Mouse (Mus musculus) embryonic facial prominence, embryonic 10.5 days (tissue): ENCODE measurements at regions not wholly inside any gene's neighbourhood (a gene's known extent, or its start where the extent isn't known, plus 50 kb on each side); places are given as distances from the start of the nearest gene placed in this dataset.
"Not testable (repeated sequence)": the region's sequence is repeated elsewhere in the genome, so short reads cannot be mapped to it uniquely, and the experiment has no call there.

Experiments
- DNase-seq: peaks from one replicate; pipeline ENCODE4 v3.0.0-alpha.2; 2017; ENCODE audit warnings: low spot score
- H3K27ac ChIP-seq: fragments of 300-500 bp; sonication (generic); replicated peaks from 2 replicates; pipeline ENCODE4 v1.5.1; 2016; ENCODE audit warnings: mild to moderate bottlenecking
- H3K27me3 ChIP-seq: fragments of 300-500 bp; sonication (generic); replicated peaks from 2 replicates; pipeline ENCODE4 v1.6.1; 2016; ENCODE audit warnings: low read depth, mild to moderate bottlenecking; ENCODE audit not compliant: poor library complexity, severe bottlenecking
- H3K36me3 ChIP-seq: fragments of 300-500 bp; sonication (generic); replicated peaks from 2 replicates; pipeline ENCODE4 v1.6.1; 2016; ENCODE audit warnings: mild to moderate bottlenecking, moderate library complexity
- H3K4me1 ChIP-seq: fragments of 300-500 bp; sonication (generic); 2 replicates; pipeline ENCODE4 v1.6.1; 2016
- H3K4me3 ChIP-seq: fragments of 300-500 bp; sonication (generic); 2 replicates; pipeline ENCODE4 v1.5.1; 2016; ENCODE audit warnings: mild to moderate bottlenecking, moderate library complexity
- H3K9me3 ChIP-seq: fragments of 300-500 bp; sonication (generic); 2 replicates; pipeline ENCODE4 v1.6.1; 2016; ENCODE audit warnings: mild to moderate bottlenecking
- WGBS: fragments of 180-500 bp; shearing (Covaris S2); methylation state at CpG from one replicate; pipeline ENCODE4 v1.1.7; 2016; 5-methylcytosine and 5-hydroxymethylcytosine counted together

- 87% methylated on average over 5 of the region's 5 CpGs for WGBS
- not testable (repeated sequence) for H3K36me3 ChIP-seq, H3K9me3 ChIP-seq, H3K27ac ChIP-seq, H3K4me1 ChIP-seq, H3K4me3 ChIP-seq, H3K27me3 ChIP-seq, DNase-seq
Observed at GRCm38 (mm10) chr14:53363995-53364394, 868.4 kb upstream of the Olfr1507 start.

- not testable (repeated sequence) for H3K36me3 ChIP-seq
- WGBS: 77% methylated on average over 2 of the region's 2 CpGs
Observed at GRCm38 (mm10) chr14:53362054-53362453, 866.5 kb upstream of the Olfr1507 start.

GRCm38 (mm10) chr14:53357498-53357897 lies 861.9 kb upstream of the Olfr1507 start:
- WGBS: 94% methylated on average over 1 of the region's 2 CpGs
- H3K9me3 ChIP-seq, DNase-seq, H3K4me3 ChIP-seq, H3K4me1 ChIP-seq, H3K27me3 ChIP-seq, H3K27ac ChIP-seq, H3K36me3 ChIP-seq: not testable (repeated sequence)

More at GRCm38 (mm10) chr14:53362054-53362453, 866.5 kb upstream of the Olfr1507 start:
- H3K4me3 ChIP-seq, H3K27me3 ChIP-seq, H3K9me3 ChIP-seq, H3K27ac ChIP-seq, H3K4me1 ChIP-seq, DNase-seq: not testable (repeated sequence)

GRCm38 (mm10) chr14:53356783-53357182 lies 861.2 kb upstream of the Olfr1507 start:
- not testable (repeated sequence) for DNase-seq, H3K36me3 ChIP-seq, H3K9me3 ChIP-seq, H3K27ac ChIP-seq, H3K27me3 ChIP-seq, H3K4me3 ChIP-seq, H3K4me1 ChIP-seq
- no CpG with 5 or more reads among the region's 1 CpGs for WGBS

GRCm38 (mm10) chr14:53351457-53351856 lies 855.9 kb upstream of the Olfr1507 start:
- H3K4me1 ChIP-seq, DNase-seq, H3K9me3 ChIP-seq, H3K4me3 ChIP-seq, H3K27me3 ChIP-seq, H3K36me3 ChIP-seq, H3K27ac ChIP-seq: not testable (repeated sequence)
- 88% methylated on average over 3 of the region's 3 CpGs for WGBS

GRCm38 (mm10) chr14:53350780-53351179 lies 855.2 kb upstream of the Olfr1507 start:
- 87% methylated on average over 1 of the region's 1 CpGs for WGBS
- not testable (repeated sequence) for H3K27ac ChIP-seq, DNase-seq, H3K36me3 ChIP-seq, H3K4me1 ChIP-seq, H3K4me3 ChIP-seq, H3K9me3 ChIP-seq, H3K27me3 ChIP-seq

- not testable (repeated sequence) for H3K9me3 ChIP-seq, DNase-seq, H3K27ac ChIP-seq, H3K36me3 ChIP-seq, H3K27me3 ChIP-seq, H3K4me1 ChIP-seq, H3K4me3 ChIP-seq
Observed at GRCm38 (mm10) chr14:53349111-53349510, 853.6 kb upstream of the Olfr1507 start.

- H3K4me1 ChIP-seq, H3K9me3 ChIP-seq, DNase-seq, H3K27me3 ChIP-seq, H3K27ac ChIP-seq, H3K4me3 ChIP-seq, H3K36me3 ChIP-seq: not testable (repeated sequence)
- 37% methylated on average over 2 of the region's 2 CpGs for WGBS
Observed at GRCm38 (mm10) chr14:53345568-53345967, 850.0 kb upstream of the Olfr1507 start.

- not testable (repeated sequence) for H3K27ac ChIP-seq, H3K36me3 ChIP-seq, H3K9me3 ChIP-seq, H3K4me1 ChIP-seq, DNase-seq, H3K4me3 ChIP-seq, H3K27me3 ChIP-seq
- 82% methylated on average over 5 of the region's 5 CpGs for WGBS
Observed at GRCm38 (mm10) chr14:53343849-53344248, 848.3 kb upstream of the Olfr1507 start.

- H3K4me1 ChIP-seq, H3K27me3 ChIP-seq, H3K4me3 ChIP-seq, DNase-seq, H3K27ac ChIP-seq, H3K9me3 ChIP-seq, H3K36me3 ChIP-seq: not testable (repeated sequence)
- WGBS: 86% methylated on average over 1 of the region's 4 CpGs
Observed at GRCm38 (mm10) chr14:53339167-53339566, 843.6 kb upstream of the Olfr1507 start.

GRCm38 (mm10) chr14:53337446-53337845 lies 841.9 kb upstream of the Olfr1507 start:
- H3K27me3 ChIP-seq, DNase-seq, H3K27ac ChIP-seq, H3K9me3 ChIP-seq, H3K4me1 ChIP-seq, H3K36me3 ChIP-seq, H3K4me3 ChIP-seq: not testable (repeated sequence)
- 60% methylated on average over 5 of the region's 8 CpGs for WGBS

GRCm38 (mm10) chr14:53336705-53337104 lies 841.2 kb upstream of the Olfr1507 start:
- not testable (repeated sequence) for H3K27me3 ChIP-seq, H3K36me3 ChIP-seq, H3K27ac ChIP-seq, H3K4me3 ChIP-seq, H3K9me3 ChIP-seq, DNase-seq, H3K4me1 ChIP-seq
- 0% methylated on average over 1 of the region's 2 CpGs for WGBS

GRCm38 (mm10) chr14:53334451-53334850 lies 838.9 kb upstream of the Olfr1507 start:
- WGBS: no CpG with 5 or more reads among the region's 4 CpGs
- not testable (repeated sequence) for H3K27me3 ChIP-seq, H3K27ac ChIP-seq, DNase-seq, H3K36me3 ChIP-seq, H3K9me3 ChIP-seq, H3K4me3 ChIP-seq, H3K4me1 ChIP-seq

- not testable (repeated sequence) for H3K9me3 ChIP-seq, H3K4me3 ChIP-seq, DNase-seq, H3K27me3 ChIP-seq, H3K4me1 ChIP-seq, H3K36me3 ChIP-seq, H3K27ac ChIP-seq
Observed at GRCm38 (mm10) chr14:53331153-53331552, 835.6 kb upstream of the Olfr1507 start.
